Mouse (Mus musculus): ENCODE measurements around the gene Mia2.

Gene Mia2

GRCm38 (mm10) chr12:59105914-59106313, 10.3 kb downstream of the Mia2 start:
- no peak for DNase-seq (ENCODE audit: low spot score)

- no peak for DNase-seq (ENCODE audit: low spot score)
These were observed 10.9 kb downstream of the Mia2 start for GRCm38 (mm10) chr12:59106491-59106890.

- DNase-seq (ENCODE audit: low spot score): no peak
These were observed 12.3 kb downstream of the Mia2 start for GRCm38 (mm10) chr12:59107926-59108325.

- no peak for DNase-seq (ENCODE audit: low spot score)
These were observed 21.6 kb downstream of the Mia2 start for GRCm38 (mm10) chr12:59117184-59117583.

- no peak for DNase-seq (ENCODE audit: low spot score)
These were observed 29.8 kb downstream of the Mia2 start for GRCm38 (mm10) chr12:59125426-59125825.

- DNase-seq (ENCODE audit: low spot score): no peak
These were observed 32.9 kb downstream of the Mia2 start for GRCm38 (mm10) chr12:59128501-59128900.

- DNase-seq (ENCODE audit: low spot score): no peak
These were observed 33.4 kb downstream of the Mia2 start for GRCm38 (mm10) chr12:59129038-59129437.

- DNase-seq (ENCODE audit: low spot score): no peak
These were observed 34.0 kb downstream of the Mia2 start for GRCm38 (mm10) chr12:59129592-59129991.

- DNase-seq (ENCODE audit: low spot score): no peak
These were observed 34.6 kb downstream of the Mia2 start for GRCm38 (mm10) chr12:59130249-59130648.

- DNase-seq (ENCODE audit: low spot score): peak; percentile 93
These were observed 35.3 kb downstream of the Mia2 start for GRCm38 (mm10) chr12:59130651-59131577.

GRCm38 (mm10) chr12:59131578-59131946, 36.0 kb downstream of the Mia2 start:
- no peak for DNase-seq (ENCODE audit: low spot score)

- DNase-seq (ENCODE audit: low spot score): no peak
These were observed 36.9 kb downstream of the Mia2 start for GRCm38 (mm10) chr12:59132462-59132861.

- no peak for DNase-seq (ENCODE audit: low spot score)
These were observed 37.3 kb downstream of the Mia2 start for GRCm38 (mm10) chr12:59132940-59133339.

- no peak for DNase-seq (ENCODE audit: low spot score)
These were observed 37.9 kb downstream of the Mia2 start for GRCm38 (mm10) chr12:59133437-59133999.

GRCm38 (mm10) chr12:59135096-59135495, 39.5 kb downstream of the Mia2 start:
- DNase-seq (ENCODE audit: low spot score): no peak

- DNase-seq (ENCODE audit: low spot score): no peak
These were observed 40.1 kb downstream of the Mia2 start for GRCm38 (mm10) chr12:59135533-59136300.

- DNase-seq (ENCODE audit: low spot score): no peak
These were observed 41.4 kb downstream of the Mia2 start for GRCm38 (mm10) chr12:59137031-59137430.

- DNase-seq (ENCODE audit: low spot score): no peak
These were observed 43.8 kb downstream of the Mia2 start for GRCm38 (mm10) chr12:59139372-59139771.

GRCm38 (mm10) chr12:59145130-59145529, 49.5 kb downstream of the Mia2 start:
- no peak for DNase-seq (ENCODE audit: low spot score)

- no peak for DNase-seq (ENCODE audit: low spot score)
These were observed 54.1 kb downstream of the Mia2 start for GRCm38 (mm10) chr12:59149691-59150090.

- DNase-seq (ENCODE audit: low spot score): no peak
These were observed 65.5 kb downstream of the Mia2 start for GRCm38 (mm10) chr12:59161091-59161490.

GRCm38 (mm10) chr12:59162797-59163196, 67.2 kb downstream of the Mia2 start:
- no peak for DNase-seq (ENCODE audit: low spot score)

GRCm38 (mm10) chr12:59164522-59164921, 68.9 kb downstream of the Mia2 start:
- DNase-seq (ENCODE audit: low spot score): peak; percentile 6

All from T-cell, adult 2 months (primary cell).